Mouse (Mus musculus) retina, embryonic 14.5 days (tissue): ENCODE measurements around the gene Nploc4.
"Not testable (repeated sequence)": the region's sequence is repeated elsewhere in the genome, so short reads cannot be mapped to it uniquely, and the experiment has no call there.

Source experiments
- DNase-seq: peaks from one replicate; pipeline ENCODE4 v3.0.0-alpha.2; 2015; ENCODE audit warnings: low spot score

Nploc4 gene

GRCm38 (mm10) chr11:120353500-120354303, 83.8 kb downstream of the Nploc4 start:
- peak; percentile 79 for DNase-seq

- no peak for DNase-seq
Observed at GRCm38 (mm10) chr11:120352571-120353290, 84.8 kb downstream of the Nploc4 start.

GRCm38 (mm10) chr11:120352093-120352350, 85.5 kb downstream of the Nploc4 start:
- DNase-seq: not testable (repeated sequence)

GRCm38 (mm10) chr11:120351250-120352092, 86.0 kb downstream of the Nploc4 start:
- DNase-seq: no peak

GRCm38 (mm10) chr11:120350711-120351110, 86.8 kb downstream of the Nploc4 start:
- DNase-seq: peak; percentile 47

- DNase-seq: peak; percentile 95
Observed at GRCm38 (mm10) chr11:120349986-120350702, 87.4 kb downstream of the Nploc4 start.

- no peak for DNase-seq
Observed at GRCm38 (mm10) chr11:120349371-120349985, 88.0 kb downstream of the Nploc4 start.

- DNase-seq: peak; percentile 77
Observed at GRCm38 (mm10) chr11:120348684-120349370, 88.7 kb downstream of the Nploc4 start.

- DNase-seq: peak; percentile 92
Observed at GRCm38 (mm10) chr11:120347791-120348683, 89.5 kb downstream of the Nploc4 start, which contains the start of gene Actg1. Gene Actg1 (minus strand): TSS chr11:120348542.

- no peak for DNase-seq
Observed at GRCm38 (mm10) chr11:120347301-120347700, 90.2 kb downstream of the Nploc4 start.

- DNase-seq: not testable (repeated sequence)
Observed at GRCm38 (mm10) chr11:120346383-120347034, 91.0 kb downstream of the Nploc4 start.

GRCm38 (mm10) chr11:120345067-120345681, 92.3 kb downstream of the Nploc4 start:
- DNase-seq: no peak

GRCm38 (mm10) chr11:120344310-120344920, 93.1 kb downstream of the Nploc4 start:
- no peak for DNase-seq

- peak; percentile 44 for DNase-seq
Observed at GRCm38 (mm10) chr11:120343519-120344309, 93.8 kb downstream of the Nploc4 start.

GRCm38 (mm10) chr11:120342656-120343160, 94.8 kb downstream of the Nploc4 start:
- peak; percentile 8 for DNase-seq

- no peak for DNase-seq
Observed at GRCm38 (mm10) chr11:120341661-120342060, 95.8 kb downstream of the Nploc4 start.

- DNase-seq: peak; percentile 10
Observed at GRCm38 (mm10) chr11:120339978-120340513, 97.5 kb downstream of the Nploc4 start.
